Mouse (Mus musculus) thymus, postnatal 14 days (tissue): ENCODE measurements around the gene Ano1.

Source experiments
- DNase-seq: peaks from one replicate; pipeline ENCODE4 v3.0.0; 2021

The Ano1 gene

DNA sequence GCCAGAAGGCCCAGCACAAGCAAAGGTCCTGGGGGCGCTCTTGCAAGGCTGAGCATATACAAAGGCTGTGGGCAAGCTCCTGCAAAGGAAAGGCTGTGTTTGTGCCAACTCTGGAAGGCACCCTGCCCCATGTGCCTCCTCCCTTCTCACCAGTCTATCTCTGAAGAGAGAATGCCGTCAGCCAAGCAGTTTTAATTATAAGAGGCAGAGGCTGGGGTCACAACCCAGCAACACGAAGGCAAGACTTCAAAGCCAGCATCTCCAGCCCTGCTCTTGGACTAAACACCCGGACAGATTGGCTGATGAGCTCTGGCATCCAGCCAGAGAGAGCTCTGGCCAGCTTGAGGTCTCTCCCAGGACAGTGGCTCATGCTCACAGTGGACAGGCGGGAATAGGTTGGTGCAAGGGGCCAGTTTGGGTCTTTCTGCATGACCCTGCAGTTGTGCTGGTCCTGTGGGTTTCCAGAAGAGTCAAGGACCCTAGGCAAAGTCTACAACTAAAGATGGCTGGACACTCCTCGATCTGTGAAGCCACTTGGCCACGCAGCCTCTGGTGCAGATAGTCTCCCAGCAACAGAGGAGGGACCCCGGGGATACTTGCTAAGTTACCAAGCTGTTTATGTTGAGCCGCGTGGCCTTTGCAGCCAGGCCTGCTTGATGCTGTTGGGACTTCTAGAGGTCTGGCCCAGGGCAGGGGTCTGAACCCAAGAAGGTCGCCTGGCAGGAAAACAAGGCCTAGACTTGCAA is 12.9 kb upstream of the Ano1 start:
- DNase-seq = no peak

DNA sequence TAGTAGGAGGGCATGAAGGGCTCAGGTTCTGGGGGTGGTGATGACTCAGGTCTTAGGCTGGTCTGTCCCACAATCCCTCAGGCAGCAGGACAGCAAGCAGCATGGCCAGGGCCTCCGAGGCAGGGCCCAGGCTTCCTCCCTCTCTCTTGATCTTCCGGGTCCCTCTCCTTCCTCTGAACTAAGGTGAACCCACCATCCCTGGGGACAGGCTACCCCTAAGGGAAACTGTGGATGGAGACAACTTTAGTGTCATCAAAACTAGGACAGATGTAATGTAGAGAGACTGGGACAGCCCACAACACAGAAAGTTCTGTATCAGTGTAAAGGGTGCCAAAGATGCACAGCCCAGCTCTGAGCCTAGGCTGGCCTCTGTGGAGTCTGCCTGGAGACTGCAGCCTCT is 12.2 kb upstream of the Ano1 start:
- no peak for DNase-seq

DNA sequence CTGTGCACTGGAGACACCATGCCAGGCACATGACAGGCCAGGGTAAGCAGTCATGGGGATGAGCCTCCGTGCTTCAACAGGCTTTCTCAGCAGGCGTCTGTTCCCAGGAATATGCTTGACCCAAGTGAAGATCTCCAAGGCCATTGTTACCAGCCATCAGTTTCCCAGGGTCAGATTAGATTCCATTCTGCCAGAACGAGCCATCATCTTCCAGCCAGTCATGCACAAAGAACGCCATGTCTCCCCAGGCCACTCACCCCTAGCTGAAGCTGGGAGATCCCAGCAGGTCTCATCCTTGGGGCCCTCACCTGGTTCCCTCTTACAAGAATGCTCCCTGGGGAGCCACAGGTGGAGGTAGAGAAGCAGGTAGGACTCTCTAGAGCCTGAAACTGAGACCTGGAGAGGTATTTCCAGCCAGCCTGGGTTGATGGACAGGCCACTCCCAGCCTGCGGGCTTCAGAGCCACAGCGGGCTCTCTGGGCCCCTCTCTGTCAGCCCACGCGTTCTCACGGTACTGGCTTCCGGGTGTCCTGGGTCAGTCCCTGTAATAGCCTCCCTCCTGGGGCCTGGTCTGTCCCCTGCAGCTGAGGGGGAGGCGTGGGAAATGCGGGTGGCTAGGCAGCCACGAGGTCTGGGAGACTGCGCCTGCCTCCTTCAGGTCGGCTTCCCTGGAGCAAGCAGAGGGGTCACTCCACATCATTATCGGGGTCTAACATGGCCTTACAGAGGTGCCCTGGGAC is 10.9 kb upstream of the Ano1 start:
- DNase-seq = no peak

DNA sequence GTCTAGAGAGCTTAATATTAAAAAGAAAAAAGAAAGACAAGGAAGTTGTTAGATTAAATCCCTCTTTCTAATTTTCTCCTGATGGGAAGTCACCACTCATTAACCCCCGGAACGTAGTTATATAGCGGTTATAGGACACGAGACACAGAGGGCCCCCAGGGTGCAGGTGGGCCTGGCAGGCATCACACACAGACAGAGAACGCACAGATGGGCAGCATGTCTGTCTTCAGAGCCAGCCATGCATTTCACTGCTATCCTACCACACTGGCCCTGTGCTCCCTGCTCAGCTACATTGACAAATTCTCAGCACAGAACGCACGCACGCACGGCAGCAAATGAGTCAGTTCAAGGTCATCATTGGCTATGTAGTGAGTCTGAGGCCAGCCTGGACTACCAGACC is 8.5 kb upstream of the Ano1 start:
- no peak for DNase-seq

DNA sequence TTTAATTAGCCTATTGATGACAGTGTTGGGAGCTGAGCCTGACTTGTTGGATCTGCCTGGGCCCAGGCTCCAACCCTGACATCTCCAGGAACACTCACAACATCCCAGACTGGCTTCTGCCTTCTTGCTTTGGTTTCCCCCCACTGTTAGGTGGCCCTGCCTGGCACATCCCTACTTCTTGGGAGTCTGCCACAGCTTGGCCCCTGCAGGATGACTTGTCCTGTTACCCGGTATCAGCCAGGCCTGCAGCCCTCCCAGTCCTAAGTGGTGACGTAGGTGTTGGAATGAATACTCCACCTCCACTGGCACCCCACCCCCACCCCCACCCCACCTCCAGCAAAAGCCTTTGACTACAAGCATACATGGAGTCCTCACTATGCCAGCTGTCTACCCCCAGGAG is 7.7 kb upstream of the Ano1 start:
- no peak for DNase-seq

DNA sequence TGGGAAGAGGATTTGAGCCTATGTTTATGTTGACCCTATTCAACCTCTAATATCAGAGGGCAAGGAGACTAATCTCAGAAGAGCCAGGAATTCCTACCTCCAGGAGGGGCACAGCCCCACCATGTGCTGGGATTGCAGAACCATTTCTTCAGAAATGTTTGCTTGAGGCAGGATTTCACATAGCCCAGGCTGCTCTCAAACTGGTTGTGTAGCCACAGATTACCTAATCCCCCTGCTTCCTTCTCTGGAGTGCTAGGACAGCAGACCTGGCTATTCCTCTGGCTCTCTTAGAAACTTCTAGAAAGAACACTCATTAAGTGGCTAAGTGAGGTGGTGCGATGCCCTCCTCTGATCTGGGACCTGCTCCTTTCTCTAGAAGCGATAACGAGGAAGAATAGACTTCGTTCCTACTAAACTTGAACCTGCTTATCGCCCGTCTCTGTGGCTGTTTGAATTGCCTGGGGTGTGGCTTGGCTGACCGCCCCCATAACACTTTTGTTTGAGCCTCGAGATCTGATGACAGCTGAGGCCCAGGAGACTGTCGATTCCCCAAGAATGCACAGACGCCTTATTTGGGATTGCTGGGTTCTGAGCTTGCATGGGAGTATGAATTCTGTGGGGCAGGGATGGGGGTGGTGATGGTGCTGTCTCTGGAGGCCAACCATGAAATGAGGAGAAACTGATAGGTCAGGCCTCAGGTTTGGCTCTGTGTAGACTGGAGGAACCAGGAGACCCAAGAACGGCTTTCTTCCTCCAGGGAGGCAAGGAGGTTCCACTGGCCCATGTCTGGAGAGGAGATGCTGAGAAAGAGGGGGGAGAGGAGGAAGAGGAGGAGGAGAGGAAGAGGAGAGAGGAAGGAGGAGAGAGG is 4.0 kb upstream of the Ano1 start:
- DNase-seq = no peak

DNA sequence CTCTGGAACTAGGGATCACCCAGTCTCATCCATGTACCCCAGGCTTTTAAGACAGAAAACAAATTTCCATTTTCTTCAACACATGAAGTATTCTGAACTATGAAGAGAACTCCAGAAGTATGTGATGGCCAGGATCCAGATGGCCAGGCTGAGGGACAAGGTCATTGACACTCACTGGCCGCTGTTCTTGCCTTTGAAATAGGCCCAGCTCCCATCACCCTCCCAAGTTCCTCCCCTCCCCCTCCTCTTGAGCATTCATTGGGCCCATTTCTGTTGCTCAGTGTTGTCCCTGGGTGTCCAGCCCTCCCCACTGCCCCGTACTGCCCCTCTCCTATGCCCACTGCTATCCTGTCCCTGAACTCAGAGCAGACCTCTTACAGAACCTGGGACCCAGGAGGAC is 2.9 kb upstream of the Ano1 start:
- DNase-seq = no peak

DNA sequence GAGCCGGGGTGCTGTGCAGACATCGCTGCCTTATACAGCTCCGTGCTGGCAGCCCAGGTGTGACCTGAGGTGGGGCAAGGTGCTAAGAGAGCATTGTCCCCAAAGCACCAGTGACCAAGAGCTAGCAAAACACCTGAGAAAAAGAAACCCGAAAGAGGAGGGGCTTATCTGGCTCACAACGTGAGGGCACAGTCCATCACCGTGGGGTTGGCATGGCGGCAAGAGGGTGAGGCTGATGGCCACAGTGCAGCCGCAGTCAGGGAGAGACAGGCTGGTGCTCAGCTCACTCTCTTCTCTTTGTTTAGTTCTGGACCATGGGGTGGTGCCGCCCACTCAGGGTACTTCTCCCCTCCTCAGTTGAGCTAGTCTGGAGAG is 1.9 kb upstream of the Ano1 start:
- DNase-seq = no peak

DNA sequence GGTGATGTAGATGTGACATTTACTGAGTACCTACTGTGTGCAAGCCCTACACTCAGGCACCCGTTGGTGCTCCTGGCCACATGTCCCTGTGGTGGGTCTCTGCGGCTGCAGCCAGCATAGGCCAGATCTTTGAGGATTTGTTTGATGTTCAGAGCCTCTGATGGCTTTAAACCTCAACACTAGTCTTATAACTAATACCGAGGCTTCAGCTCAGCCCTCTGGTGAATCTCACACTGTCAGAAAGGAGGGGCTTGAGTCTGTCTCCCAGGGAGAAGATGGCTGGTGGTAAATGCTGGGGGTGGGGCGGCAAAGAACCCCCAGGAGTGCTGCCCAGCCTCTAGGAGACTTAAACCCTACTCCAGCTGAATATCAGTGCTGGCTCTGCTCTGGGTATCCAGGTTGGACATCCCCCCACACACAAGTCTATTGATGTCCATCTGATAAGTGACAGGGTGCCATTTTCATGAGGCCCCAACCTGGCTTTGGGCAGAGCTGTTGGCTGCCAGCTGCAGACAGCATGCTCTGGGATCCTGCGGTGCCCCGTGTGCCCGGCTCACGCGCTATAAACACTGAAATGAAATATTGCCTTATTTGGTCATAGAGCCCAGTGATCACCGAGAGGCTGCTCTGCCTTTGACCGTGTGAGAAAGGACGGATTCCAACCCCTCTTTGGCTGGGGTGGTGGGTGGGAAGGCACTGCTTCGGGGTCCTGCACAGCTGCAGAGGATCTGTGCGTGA is 1.3 kb upstream of the Ano1 start:
- DNase-seq = no peak

DNA sequence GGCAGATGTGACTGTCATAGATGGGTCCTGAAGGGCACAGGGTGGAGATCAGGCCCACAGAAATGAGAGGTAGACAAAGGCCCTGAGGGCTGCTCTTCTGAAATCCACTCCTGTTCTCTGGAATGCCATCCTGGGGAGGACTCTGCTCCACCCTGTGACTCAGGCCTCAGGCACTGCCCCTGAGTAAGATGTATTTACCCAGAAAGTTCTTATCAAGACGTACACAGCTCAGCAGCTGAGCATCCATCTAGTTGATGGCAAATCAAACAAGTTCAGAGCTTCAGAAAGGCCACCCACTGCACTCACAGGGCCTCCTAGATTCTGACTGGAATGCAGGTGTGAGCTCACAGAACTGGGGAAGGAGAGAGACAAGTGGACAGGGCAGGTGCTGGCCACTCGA is 4.0 kb downstream of the Ano1 start:
- DNase-seq = no peak

DNA sequence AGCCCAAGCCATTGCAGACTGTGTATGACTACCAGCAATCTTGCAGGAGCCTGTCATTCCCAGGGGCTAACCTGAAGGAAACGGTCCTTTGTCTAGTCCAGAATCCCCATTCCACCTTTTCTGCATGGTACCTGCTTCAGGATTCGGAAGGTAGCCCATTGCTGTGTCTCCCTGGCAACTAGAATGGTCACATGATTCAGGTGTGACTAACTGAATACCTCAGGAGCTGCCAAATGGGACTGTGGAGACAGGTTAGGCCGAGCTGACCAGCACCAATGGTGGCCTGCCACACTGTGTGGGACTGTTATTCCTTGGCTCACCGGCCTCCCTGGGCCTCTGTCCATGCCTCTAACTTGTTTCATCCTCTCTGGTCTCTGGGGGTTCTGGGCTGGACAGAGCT is 5.3 kb downstream of the Ano1 start:
- DNase-seq = no peak

DNA sequence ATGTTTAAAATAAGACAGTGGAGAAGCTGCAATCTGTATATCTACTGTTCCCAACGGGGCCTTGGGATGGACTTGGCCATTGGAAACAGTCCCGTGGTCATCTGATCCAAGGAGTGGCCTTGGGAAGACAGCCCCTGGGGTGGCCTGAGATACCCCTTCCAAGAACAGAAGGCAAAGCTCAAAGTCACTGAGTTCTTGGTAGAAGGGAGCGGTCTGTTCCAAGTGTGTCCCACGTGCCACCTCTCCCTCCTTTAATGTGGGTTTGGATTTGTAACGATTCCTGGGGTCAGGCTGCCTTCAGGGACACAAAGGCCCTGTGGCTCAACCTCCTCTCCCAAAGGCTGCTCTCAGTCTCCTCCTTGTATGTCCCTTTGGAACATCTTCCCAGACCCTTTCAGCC is 7.9 kb downstream of the Ano1 start:
- DNase-seq = no peak

DNA sequence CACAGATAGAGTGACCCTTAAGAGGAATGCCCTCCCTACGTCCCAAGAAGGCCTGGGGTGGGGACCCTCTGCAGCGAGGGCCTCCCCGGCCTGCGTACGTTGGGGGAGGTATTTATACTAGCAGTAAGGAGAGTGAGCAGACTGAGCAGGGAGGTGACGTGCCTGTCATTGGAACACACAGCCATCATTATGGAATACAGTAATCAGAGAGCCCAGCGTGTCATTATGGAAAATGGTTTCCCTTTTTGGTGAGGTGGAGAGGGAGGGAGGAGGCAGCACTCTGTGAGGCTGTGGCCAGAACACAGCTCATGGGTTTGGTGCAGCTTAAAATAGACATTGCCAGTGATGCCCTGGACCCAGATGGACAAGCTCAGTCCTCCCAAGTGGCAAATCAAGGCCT is 11.1 kb downstream of the Ano1 start:
- DNase-seq = no peak

DNA sequence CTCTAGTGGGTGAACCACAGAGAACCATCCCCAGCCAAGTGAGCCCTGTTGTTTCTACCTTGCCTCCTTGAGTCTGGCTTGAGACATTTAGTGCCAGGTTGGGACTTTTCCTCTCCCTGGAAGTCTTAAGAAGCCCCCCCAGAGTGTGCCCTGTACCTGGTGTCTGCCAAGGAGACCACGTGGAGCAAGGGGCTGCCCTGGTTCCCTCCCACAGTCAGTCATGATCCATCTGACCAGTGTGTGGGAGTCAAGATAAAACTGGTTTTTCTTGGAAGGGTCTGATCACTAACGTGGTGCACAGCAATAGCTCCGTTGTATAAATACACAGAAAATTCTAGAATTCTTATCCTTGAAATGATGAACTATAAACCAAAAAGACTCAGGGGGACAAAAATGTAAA is 12.0 kb downstream of the Ano1 start:
- DNase-seq = no peak

DNA sequence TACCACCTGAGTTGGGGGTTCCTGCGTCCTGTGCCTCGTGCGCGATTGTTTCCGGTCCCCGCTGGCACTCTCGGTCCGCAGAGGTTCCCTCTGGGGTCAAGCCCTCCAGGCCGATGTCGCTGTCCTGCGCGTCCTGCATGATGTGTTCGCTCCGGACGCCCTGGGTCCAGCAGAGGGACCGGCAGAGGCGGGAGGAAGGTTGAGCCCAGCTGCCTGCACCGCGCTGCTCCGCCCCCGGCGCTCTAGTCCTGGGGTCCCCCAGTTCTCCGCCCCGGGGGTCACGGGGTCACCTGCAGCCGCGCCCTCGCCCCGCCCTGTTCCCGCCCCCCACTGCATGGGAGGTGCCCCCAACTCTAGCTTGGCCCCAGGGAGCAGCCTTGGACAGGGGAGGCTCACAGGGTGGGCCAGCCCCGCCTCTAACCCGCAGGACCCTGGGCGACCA is 13.4 kb downstream of the Ano1 start:
- no peak for DNase-seq

DNA sequence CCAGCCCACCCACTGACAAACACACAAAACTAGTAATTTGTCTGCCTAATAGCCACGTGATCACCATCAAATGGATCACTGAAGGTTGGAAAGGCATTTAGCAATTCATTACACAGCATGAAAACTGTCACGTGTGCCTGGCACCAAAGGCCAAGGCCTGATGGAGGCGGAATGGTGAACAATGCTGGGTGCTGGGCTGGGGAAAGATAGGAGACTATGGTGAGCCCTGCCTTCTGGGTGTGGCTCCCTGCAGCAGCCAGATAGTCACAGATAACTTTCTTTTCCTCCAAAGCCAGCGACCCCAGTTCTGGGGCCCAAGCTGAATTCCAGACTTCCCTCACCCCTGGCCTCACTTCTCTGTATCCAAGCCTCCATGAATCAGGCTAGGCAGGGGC is 19.9 kb downstream of the Ano1 start:
- no peak for DNase-seq

DNA sequence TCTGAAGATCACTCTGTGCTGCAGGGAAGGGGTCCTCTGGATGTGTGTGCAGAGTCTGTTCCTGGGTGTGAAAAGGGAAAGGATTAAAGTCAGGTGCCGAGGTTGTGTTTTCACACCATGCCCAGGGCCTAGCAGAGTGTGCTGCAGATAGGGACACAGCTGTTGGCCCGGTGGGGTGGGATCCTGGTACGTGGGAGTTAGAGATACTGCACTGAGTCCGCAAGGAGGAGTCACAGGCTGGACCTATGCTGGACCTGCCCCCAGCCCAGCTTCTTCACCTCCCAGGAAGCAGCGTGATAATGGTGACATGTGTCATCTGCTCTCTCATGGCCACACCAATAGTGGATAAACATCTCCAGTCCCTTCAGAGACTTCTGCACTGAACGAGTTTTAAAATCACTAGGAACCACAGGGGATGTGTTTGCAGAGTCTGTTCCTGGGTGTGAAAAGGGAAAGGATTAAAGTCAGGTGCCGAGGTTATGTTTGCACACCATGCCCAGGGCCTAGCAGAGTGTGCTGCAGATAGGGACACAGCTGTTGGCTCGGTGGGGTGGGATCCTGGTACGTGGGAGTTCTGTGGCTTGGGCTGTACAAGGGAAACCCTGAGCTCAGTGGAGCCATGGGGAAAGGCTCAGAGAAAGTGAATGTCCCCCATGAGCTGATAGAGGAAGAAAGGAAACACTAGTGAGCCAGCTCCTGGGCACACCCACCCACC is 20.4 kb downstream of the Ano1 start:
- DNase-seq = no peak

DNA sequence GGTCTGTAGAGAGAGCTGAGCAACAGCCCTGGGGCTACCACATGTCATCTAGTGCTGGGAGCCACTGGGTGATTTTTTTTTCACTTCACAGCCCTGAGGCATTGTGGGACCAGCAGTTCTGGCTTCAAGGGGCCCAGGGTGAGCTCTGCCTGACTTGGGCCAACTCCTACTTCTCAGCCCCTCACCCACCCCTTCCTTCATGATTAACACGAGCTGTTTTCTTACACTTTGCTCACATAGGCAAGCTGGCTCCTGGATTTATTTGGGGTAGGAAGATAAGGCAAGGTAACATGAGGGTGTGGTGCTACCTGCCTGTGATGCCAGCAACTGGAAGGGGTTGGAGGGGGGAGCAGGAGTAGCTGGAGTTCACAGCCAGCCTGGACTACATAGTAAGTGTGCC is 27.5 kb downstream of the Ano1 start:
- DNase-seq = no peak

DNA sequence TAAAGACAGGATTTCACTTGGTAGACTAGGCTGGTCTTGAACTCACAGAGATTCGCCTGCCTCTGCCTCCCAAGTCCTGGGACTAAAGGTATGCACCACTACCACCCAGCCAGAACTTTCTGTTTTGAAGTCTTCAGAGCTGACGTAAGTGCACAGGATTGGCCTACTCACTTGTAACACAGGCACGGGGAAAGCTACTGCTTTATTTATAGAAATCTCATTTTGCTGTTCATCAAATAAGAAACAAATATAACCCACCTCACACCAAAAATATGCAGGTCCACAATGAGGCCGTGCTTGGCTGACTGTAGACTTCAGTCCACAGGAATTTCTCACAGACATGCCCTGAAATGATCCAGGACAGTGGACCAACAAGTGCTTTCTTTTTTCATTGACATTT is 31.8 kb downstream of the Ano1 start:
- DNase-seq = no peak

DNA sequence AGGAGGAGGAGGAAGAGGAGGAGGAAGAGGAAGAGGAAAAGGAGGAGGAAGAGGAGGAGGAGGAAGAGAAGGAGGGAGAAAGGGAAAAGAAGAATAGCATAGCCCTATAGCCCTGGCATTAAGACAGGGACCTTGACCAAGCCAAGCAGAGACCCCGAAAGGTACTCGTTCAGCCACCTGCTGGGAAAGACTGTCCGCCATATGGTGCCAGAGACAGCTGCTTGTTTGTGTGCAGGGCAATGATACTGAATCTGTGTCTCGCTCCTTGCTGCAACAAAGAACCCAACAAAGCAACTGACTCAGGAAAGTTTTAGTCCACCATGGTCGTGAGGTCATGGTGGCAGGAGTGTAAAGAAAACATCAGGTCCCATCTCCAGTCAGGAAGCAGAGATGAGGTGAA is 34.0 kb downstream of the Ano1 start:
- DNase-seq = no peak

DNA sequence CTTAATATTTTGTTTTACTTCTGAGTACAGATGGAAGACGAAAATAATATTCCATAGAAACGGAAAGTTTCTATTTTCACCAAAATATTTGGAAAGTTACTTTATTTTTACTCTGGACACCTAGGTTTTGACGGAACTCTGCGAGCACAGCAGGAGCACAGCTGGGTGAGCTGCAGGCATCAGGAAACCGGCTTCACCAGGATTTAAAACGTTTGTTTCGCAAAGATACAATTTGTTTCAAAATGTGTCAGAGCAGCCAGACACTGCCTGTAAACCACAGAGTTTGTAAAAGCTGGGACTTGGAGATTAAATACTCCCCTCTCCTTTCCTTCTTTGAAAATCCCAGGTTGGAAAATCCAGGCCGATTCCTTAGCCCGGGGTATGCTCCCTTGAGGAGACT is 53.9 kb downstream of the Ano1 start:
- no peak for DNase-seq
